ENCODE assay signal across 8 mouse cellular contexts in the genomic region with DNA sequence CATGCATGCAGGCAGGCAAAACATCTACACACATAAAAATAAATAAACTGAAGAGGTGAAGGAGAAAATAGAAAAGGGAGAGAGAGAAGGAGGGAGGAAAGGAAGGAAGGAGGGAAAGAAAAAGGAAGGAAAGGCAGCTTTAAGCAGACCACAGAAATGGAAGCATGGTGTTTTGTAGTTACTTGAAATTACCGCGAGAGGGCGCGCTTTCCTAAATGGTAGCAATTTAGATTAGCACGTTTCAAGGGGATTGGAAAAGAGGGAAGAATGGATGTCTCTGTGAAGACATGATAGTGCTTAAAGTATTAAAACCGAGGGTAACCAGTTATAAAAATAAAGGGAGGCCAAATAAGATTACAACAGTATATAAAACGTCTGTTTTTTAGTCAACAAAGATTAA. TPM values are rescaled to one million over a fixed set of nuclear protein-coding genes. Genes with fewer than 3 reads are reported as not detected.
DNase-seq lines count a peak whose midpoint lies in the region; ATAC-seq and TF ChIP-seq lines count a peak whose summit lies in the region.

No protein-coding gene starts in this region.

- no peaks in the 10 kb centered on the region for H3K36me3 ChIP-seq in forebrain, postnatal 0 days (ENCODE audit: insufficient read depth)
- no peaks in the 10 kb centered on the region for H3K36me3 ChIP-seq in forebrain, embryonic 15.5 days
- H3K36me3 ChIP-seq in midbrain, embryonic 11.5 days (ENCODE audit: control insufficient read depth, insufficient read depth, low read length): no peaks in the 10 kb centered on the region
- no peaks in the 10 kb centered on the region for H3K36me3 ChIP-seq in midbrain, embryonic 10.5 days
- no peaks in the 10 kb centered on the region for H3K36me3 ChIP-seq in embryonic facial prominence, embryonic 10.5 days (replicated peaks)
- H3K36me3 ChIP-seq in liver, embryonic 14.5 days (replicated peaks; ENCODE audit: control insufficient read depth, insufficient read depth, low read depth): no peaks in the 10 kb centered on the region

- H3K27ac ChIP-seq in forebrain, postnatal 0 days (ENCODE audit: low read depth, low read length): no peak overlapping the region
- H3K27ac ChIP-seq in forebrain, embryonic 15.5 days (replicated peaks): no peak overlapping the region
- no peak overlapping the region for H3K27ac ChIP-seq in midbrain, embryonic 11.5 days (ENCODE audit: low read depth, low read length)
- H3K27ac ChIP-seq in midbrain, embryonic 10.5 days (replicated peaks): no peak overlapping the region
- H3K27ac ChIP-seq in embryonic facial prominence, embryonic 10.5 days (replicated peaks): no peak overlapping the region
- H3K27ac ChIP-seq in liver, embryonic 14.5 days: no peak overlapping the region

- DNase-seq in forebrain, postnatal 0 days: peak; percentile 52
- DNase-seq in midbrain, embryonic 11.5 days (ENCODE audit: low spot score, missing footprints): peak; percentile 86
- no peak for DNase-seq in midbrain, embryonic 10.5 days (ENCODE audit: low spot score)
- peak; percentile 48 for DNase-seq in adrenal gland, postnatal 14 days
- peak; percentile 35 for DNase-seq in embryonic facial prominence, embryonic 10.5 days (ENCODE audit: low spot score)
- DNase-seq in liver, embryonic 14.5 days (ENCODE audit: low read depth in 3 of 3, low spot score in 3 of 3): peak; percentile 11 to 20 (median 17)
- peak; percentile 15 for DNase-seq in telencephalon, adult 2 months (ENCODE audit: low read depth, low spot score)

- H3K9ac ChIP-seq in forebrain, postnatal 0 days: no peak overlapping the region
- no peak overlapping the region for H3K9ac ChIP-seq in forebrain, embryonic 15.5 days (replicated peaks)
- H3K9ac ChIP-seq in midbrain, embryonic 11.5 days (ENCODE audit: low read length): no peak overlapping the region
- H3K9ac ChIP-seq in liver, embryonic 14.5 days (replicated peaks): no peak overlapping the region

- H3K4me1 ChIP-seq in forebrain, postnatal 0 days (ENCODE audit: insufficient read depth): no peaks in the 10 kb centered on the region
- no peaks in the 10 kb centered on the region for H3K4me1 ChIP-seq in forebrain, embryonic 15.5 days
- no peaks in the 10 kb centered on the region for H3K4me1 ChIP-seq in midbrain, embryonic 11.5 days (ENCODE audit: control insufficient read depth, insufficient read depth, low read length)
- H3K4me1 ChIP-seq in midbrain, embryonic 10.5 days: no peaks in the 10 kb centered on the region
- no peaks in the 10 kb centered on the region for H3K4me1 ChIP-seq in embryonic facial prominence, embryonic 10.5 days
- H3K4me1 ChIP-seq in liver, embryonic 14.5 days (replicated peaks; ENCODE audit: control insufficient read depth in 2 of 2, insufficient read depth in 2 of 2, low read length in 1 of 2): no peaks in the 10 kb centered on the region

- H3K4me3 ChIP-seq in forebrain, postnatal 0 days (ENCODE audit: low read depth, low read length): no peak overlapping the region
- no peak overlapping the region for H3K4me3 ChIP-seq in forebrain, embryonic 15.5 days
- H3K4me3 ChIP-seq in midbrain, embryonic 11.5 days (ENCODE audit: low read depth, low read length): no peak overlapping the region
- no peak overlapping the region for H3K4me3 ChIP-seq in midbrain, embryonic 10.5 days
- no peak overlapping the region for H3K4me3 ChIP-seq in embryonic facial prominence, embryonic 10.5 days
- no peak overlapping the region for H3K4me3 ChIP-seq in liver, embryonic 14.5 days (ENCODE audit: insufficient read depth in 1 of 2, low read depth in 2 of 2, low read length in 2 of 2)

- no peaks in the 10 kb centered on the region for H3K9me3 ChIP-seq in forebrain, postnatal 0 days (ENCODE audit: low read length)
- no peaks in the 10 kb centered on the region for H3K9me3 ChIP-seq in forebrain, embryonic 15.5 days
- no peaks in the 10 kb centered on the region for H3K9me3 ChIP-seq in midbrain, embryonic 11.5 days (ENCODE audit: control insufficient read depth, low read length)
- no peaks in the 10 kb centered on the region for H3K9me3 ChIP-seq in midbrain, embryonic 10.5 days (replicated peaks)
- no peaks in the 10 kb centered on the region for H3K9me3 ChIP-seq in embryonic facial prominence, embryonic 10.5 days
- H3K9me3 ChIP-seq in liver, embryonic 14.5 days (ENCODE audit: control insufficient read depth, low read length): no peaks in the 10 kb centered on the region

- H3K4me2 ChIP-seq in forebrain, postnatal 0 days (ENCODE audit: low read depth): no peak overlapping the region
- no peak overlapping the region for H3K4me2 ChIP-seq in forebrain, embryonic 15.5 days (replicated peaks)
- H3K4me2 ChIP-seq in midbrain, embryonic 11.5 days: no peak overlapping the region
- no peak overlapping the region for H3K4me2 ChIP-seq in liver, embryonic 14.5 days (ENCODE audit: low read depth)

- peak; percentile 71 for TF ChIP-seq CTCF in forebrain, postnatal 0 days (IDR thresholded peaks at IDR 0.05; ENCODE audit: low read depth)
- TF ChIP-seq CTCF in liver, embryonic 14.5 days (IDR thresholded peaks at IDR 0.05; ENCODE audit: low read depth): peak; percentile 59

- no peak for ATAC-seq in forebrain, postnatal 0 days
- ATAC-seq in forebrain, embryonic 15.5 days (replicated peaks): no peak; the same call in 1 of the 2 replicates
- ATAC-seq in midbrain, embryonic 11.5 days (ENCODE audit: low FRiP score): no peak
- no peak for ATAC-seq in liver, embryonic 14.5 days (ENCODE audit: insufficient read depth)

- H3K27me3 ChIP-seq in forebrain, postnatal 0 days (ENCODE audit: insufficient read depth, low read length): no peaks in the 10 kb centered on the region
- no peaks in the 10 kb centered on the region for H3K27me3 ChIP-seq in forebrain, embryonic 15.5 days
- H3K27me3 ChIP-seq in midbrain, embryonic 11.5 days (ENCODE audit: control insufficient read depth, insufficient read depth, low read length): no peaks in the 10 kb centered on the region
- no peaks in the 10 kb centered on the region for H3K27me3 ChIP-seq in midbrain, embryonic 10.5 days (ENCODE audit: low read depth, poor library complexity, severe bottlenecking)
- H3K27me3 ChIP-seq in embryonic facial prominence, embryonic 10.5 days (replicated peaks; ENCODE audit: low read depth, poor library complexity, severe bottlenecking): no peaks in the 10 kb centered on the region
- no peaks in the 10 kb centered on the region for H3K27me3 ChIP-seq in liver, embryonic 14.5 days (ENCODE audit: control insufficient read depth, insufficient read depth, low read length)

- 4% methylated on average over 7 of the region's 7 CpGs for WGBS in forebrain, postnatal 0 days
- 3% methylated on average over 7 of the region's 7 CpGs for WGBS in forebrain, embryonic 15.5 days
- WGBS in midbrain, embryonic 11.5 days: 3% methylated on average over 7 of the region's 7 CpGs
- WGBS in midbrain, embryonic 10.5 days: 1% methylated on average over 7 of the region's 7 CpGs
- WGBS in embryonic facial prominence, embryonic 10.5 days: 3% methylated on average over 7 of the region's 7 CpGs
- 2% methylated on average over 7 of the region's 7 CpGs for WGBS in liver, embryonic 14.5 days (ENCODE audit: insufficient replicate concordance)

- no peak for TF ChIP-seq EP300 in liver, embryonic 14.5 days (IDR thresholded peaks at IDR 0.05; ENCODE audit: low read depth)

RNA-seq across cellular contexts. Expression of a gene that starts 58.3 kb away (rescaled TPM):
- 48.9 and 53.5 TPM in 2 replicates for total RNA-seq in forebrain, postnatal 0 days (2014; rRNA removed)
- polyA plus RNA-seq in forebrain, postnatal 0 days (2015; fragmentation: Nextera tagmentation; extraction: Ambion mirVana): 59.6 and 62.5 TPM in 2 replicates
- 47.1 and 48.1 TPM in 2 replicates for polyA plus RNA-seq in forebrain, embryonic 15.5 days (2015; fragmentation: Nextera tagmentation; extraction: Ambion mirVana)
- polyA plus RNA-seq in midbrain, embryonic 11.5 days (2014; fragmentation: Nextera tagmentation; extraction: Ambion mirVana): 90.1 and 98.7 TPM in 2 replicates
- 69.8 and 72.4 TPM in 2 replicates for polyA plus RNA-seq in midbrain, embryonic 10.5 days (2016; fragmentation: Nextera tagmentation; extraction: Ambion mirVana)
- total RNA-seq in adrenal gland, postnatal 14 days (2021): 182 and 206 TPM in 2 replicates
- polyA plus RNA-seq in embryonic facial prominence, embryonic 10.5 days (2016; fragmentation: Nextera tagmentation; extraction: Ambion mirVana): 68.3 and 70.3 TPM in 2 replicates
- 26.3 and 30.6 TPM in 2 replicates for polyA plus RNA-seq in liver, embryonic 14.5 days (2012; rRNA removed)
- polyA plus RNA-seq in liver, embryonic 14.5 days (2014; fragmentation: Nextera tagmentation; extraction: Ambion mirVana): 77.2 and 79.2 TPM in 2 replicates
